Mouse (Mus musculus) midbrain, embryonic 10.5 days (tissue): ENCODE measurements around the gene Tecpr1. TPM values are rescaled to one million over a fixed set of nuclear protein-coding genes. Genes with fewer than 3 reads are reported as not detected.

Source experiments
- DNase-seq: peaks from one replicate; pipeline ENCODE4 v3.0.0-alpha.2; 2017; ENCODE audit warnings: low spot score
- H3K27ac ChIP-seq: fragments of 300-500 bp; sonication (generic); replicated peaks from 2 replicates; pipeline ENCODE4 v1.5.1; 2016; ENCODE audit warnings: mild to moderate bottlenecking
- H3K27me3 ChIP-seq: fragments of 300-500 bp; sonication (generic); 2 replicates; pipeline ENCODE4 v1.6.1; 2016; ENCODE audit warnings: low read depth, mild to moderate bottlenecking; ENCODE audit not compliant: poor library complexity, severe bottlenecking
- H3K36me3 ChIP-seq: fragments of 300-500 bp; sonication (generic); 2 replicates; pipeline ENCODE4 v1.6.1; 2016; ENCODE audit warnings: mild to moderate bottlenecking, moderate library complexity
- H3K4me1 ChIP-seq: fragments of 300-500 bp; sonication (generic); 2 replicates; pipeline ENCODE4 v1.6.1; 2016
- H3K4me3 ChIP-seq: fragments of 300-500 bp; sonication (generic); 2 replicates; pipeline ENCODE4 v1.5.1; 2016; ENCODE audit warnings: mild to moderate bottlenecking, moderate library complexity
- H3K9me3 ChIP-seq: fragments of 300-500 bp; sonication (generic); replicated peaks from 2 replicates; pipeline ENCODE4 v1.6.1; 2016; ENCODE audit warnings: mild to moderate bottlenecking
- WGBS: fragments of 180-500 bp; shearing (Covaris S2); methylation state at CpG from one replicate; pipeline ENCODE4 v1.1.7; 2016; 5-methylcytosine and 5-hydroxymethylcytosine counted together
- polyA plus RNA-seq: library from polyadenylated mRNA; unstranded; fragments of >200 nt; fragmentation: Nextera tagmentation; extraction: Ambion mirVana; gene quantifications from 2 replicates; pipeline ENCODE4 v1.2.1, GENCODE M21; 2016

Gene Tecpr1
- polyA plus RNA-seq, 1 experiment from 2014 or later, result 21.7 TPM

DNA sequence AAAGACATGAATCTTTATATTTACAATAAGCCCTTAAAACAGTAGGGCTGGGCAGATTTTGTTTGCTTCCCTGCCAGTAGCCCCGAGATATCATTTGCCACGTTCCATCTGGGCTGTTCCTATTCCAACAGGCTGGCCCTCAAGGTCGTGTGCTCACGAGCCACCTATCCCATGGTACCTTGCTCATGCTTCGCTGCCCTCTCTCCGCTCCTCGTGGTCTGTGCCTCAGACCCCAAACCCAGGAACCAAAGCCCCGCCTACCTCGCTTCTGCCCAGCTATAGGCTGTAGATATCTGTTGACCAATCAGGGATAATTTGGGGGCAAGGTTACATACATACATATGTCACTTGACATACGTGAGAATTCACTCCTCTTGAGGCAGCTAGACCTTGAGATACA, 23.9 kb upstream of the Tecpr1 start:
- Histone ChIP-seq H3K27ac (no peak overlapping the region), H3K9me3 (peaks cover 9% of the 10 kb centered on the region), H3K27me3 (no peaks in the 10 kb centered on the region), H3K4me3 (no peak overlapping the region), H3K36me3 (no peaks in the 10 kb centered on the region), H3K4me1 (no peaks in the 10 kb centered on the region)
- WGBS, result 82% methylated on average over 10 of the region's 10 CpGs
- DNase-seq, result no peak

GRCm38 (mm10) chr5:144246669-144247068, 23.3 kb upstream of the Tecpr1 start:
- Histone ChIP-seq H3K4me3 (no peak overlapping the region), H3K9me3 (peaks cover 9% of the 10 kb centered on the region), H3K4me1 (no peaks in the 10 kb centered on the region), H3K27me3 (no peaks in the 10 kb centered on the region), H3K36me3 (no peaks in the 10 kb centered on the region), H3K27ac (no peak overlapping the region)
- WGBS, result 89% methylated on average over 7 of the region's 7 CpGs
- no peak for DNase-seq

GRCm38 (mm10) chr5:144245592-144245991, 22.2 kb upstream of the Tecpr1 start:
- WGBS, result 65% methylated on average over 2 of the region's 2 CpGs
- no peak for DNase-seq
- Histone ChIP-seq H3K27ac (no peak overlapping the region), H3K4me3 (no peak overlapping the region), H3K9me3 (peaks cover 8% of the 10 kb centered on the region), H3K27me3 (no peaks in the 10 kb centered on the region), H3K4me1 (no peaks in the 10 kb centered on the region), H3K36me3 (no peaks in the 10 kb centered on the region)

GRCm38 (mm10) chr5:144243901-144244487, 20.6 kb upstream of the Tecpr1 start, which contains the start of gene Bri3:
Gene Bri3 (plus strand): TSS chr5:144244437.
- Histone ChIP-seq H3K36me3 (no peaks in the 10 kb centered on the region), H3K4me3 (no peak within 1 kb of the TSS), H3K9me3 (no peaks in the 10 kb centered on the region), H3K4me1 (no peaks in the 10 kb centered on the region), H3K27ac (no peak within 1 kb of the TSS), H3K27me3 (no peaks in the 10 kb centered on the region)
- WGBS, result 93% methylated on average over 7 of the region's 7 CpGs
- no peak for DNase-seq

DNA sequence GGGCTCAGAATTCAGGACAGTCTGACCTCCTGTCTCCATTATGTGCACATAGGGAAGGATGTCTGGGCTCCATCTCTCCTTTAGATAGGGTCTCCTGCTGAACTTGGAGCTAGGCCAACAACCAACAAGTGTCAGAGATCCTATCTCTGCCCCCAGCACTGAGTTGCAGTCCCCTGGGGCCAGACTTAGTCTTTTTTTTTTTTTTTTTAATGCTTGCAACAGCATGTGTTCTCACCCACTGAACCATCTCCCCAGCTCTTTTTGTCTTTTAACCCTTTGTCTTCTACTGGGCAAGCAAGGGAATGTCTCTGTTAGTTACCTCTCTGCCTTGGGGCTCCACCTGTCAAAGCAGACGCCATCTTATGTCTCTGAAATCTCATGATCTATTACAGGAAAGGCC, 15.6 kb upstream of the Tecpr1 start:
- Histone ChIP-seq H3K27me3 (no peaks in the 10 kb centered on the region), H3K36me3 (no peaks in the 10 kb centered on the region), H3K27ac (no peak overlapping the region), H3K4me3 (no peak overlapping the region), H3K4me1 (no peaks in the 10 kb centered on the region), H3K9me3 (no peaks in the 10 kb centered on the region)
- 75% methylated on average over 1 of the region's 1 CpGs for WGBS
- DNase-seq, result no peak

GRCm38 (mm10) chr5:144234714-144235113, 11.3 kb upstream of the Tecpr1 start:
- no peak overlapping the region for H3K4me3 ChIP-seq
- 90% methylated on average over 7 of the region's 7 CpGs for WGBS
- no peaks in the 10 kb centered on the region for H3K36me3 ChIP-seq
- no peak for DNase-seq
- H3K27ac ChIP-seq, result no peak overlapping the region
- H3K4me1 ChIP-seq, result no peaks in the 10 kb centered on the region
- H3K9me3 ChIP-seq, result no peaks in the 10 kb centered on the region
- H3K27me3 ChIP-seq, result no peaks in the 10 kb centered on the region

DNA sequence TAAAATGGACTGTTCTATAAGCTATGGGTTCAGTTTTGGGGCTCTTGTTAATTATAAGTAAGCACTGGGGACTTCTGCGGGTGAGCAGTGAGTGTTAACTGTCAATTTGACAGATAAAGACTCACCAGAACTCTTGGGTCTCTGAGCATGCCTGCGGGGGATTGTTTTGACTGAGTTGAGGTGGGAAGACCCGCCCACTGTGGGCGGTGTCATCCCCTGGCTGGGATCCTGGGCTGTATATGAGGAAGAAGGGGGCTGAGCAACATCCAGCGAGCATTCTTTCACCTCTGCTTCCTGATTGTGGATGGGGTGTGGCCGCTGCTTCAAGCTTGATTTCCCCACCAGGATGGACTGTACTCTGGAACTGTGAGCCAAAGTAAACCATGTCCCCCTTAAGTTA, 10.8 kb upstream of the Tecpr1 start:
- Histone ChIP-seq H3K4me1 (no peaks in the 10 kb centered on the region), H3K36me3 (no peaks in the 10 kb centered on the region), H3K9me3 (no peaks in the 10 kb centered on the region), H3K27me3 (no peaks in the 10 kb centered on the region), H3K27ac (no peak overlapping the region), H3K4me3 (no peak overlapping the region)
- 81% methylated on average over 6 of the region's 6 CpGs for WGBS
- no peak for DNase-seq

- H3K27ac ChIP-seq, result no peak overlapping the region
- no peaks in the 10 kb centered on the region for H3K4me1 ChIP-seq
- no peaks in the 10 kb centered on the region for H3K9me3 ChIP-seq
- H3K36me3 ChIP-seq, result no peaks in the 10 kb centered on the region
- no peak for DNase-seq
- WGBS, result 89% methylated on average over 5 of the region's 5 CpGs
- no peaks in the 10 kb centered on the region for H3K27me3 ChIP-seq
- H3K4me3 ChIP-seq, result no peak overlapping the region
Measured at GRCm38 (mm10) chr5:144232531-144232930, 9.1 kb upstream of the Tecpr1 start.

- 81% methylated on average over 1 of the region's 1 CpGs for WGBS
Measured at GRCm38 (mm10) chr5:144231410-144231809, 8.0 kb upstream of the Tecpr1 start.

GRCm38 (mm10) chr5:144230216-144230615, 6.8 kb upstream of the Tecpr1 start:
- no peaks in the 10 kb centered on the region for H3K4me1 ChIP-seq
- no peaks in the 10 kb centered on the region for H3K36me3 ChIP-seq
- no peak for DNase-seq
- no peaks in the 10 kb centered on the region for H3K27me3 ChIP-seq
- 91% methylated on average over 7 of the region's 7 CpGs for WGBS
- no peak overlapping the region for H3K27ac ChIP-seq
- no peak overlapping the region for H3K4me3 ChIP-seq
- H3K9me3 ChIP-seq, result no peaks in the 10 kb centered on the region

More at GRCm38 (mm10) chr5:144231410-144231809, 8.0 kb upstream of the Tecpr1 start:
- DNase-seq, result no peak
- Histone ChIP-seq H3K36me3 (no peaks in the 10 kb centered on the region), H3K4me3 (no peak overlapping the region), H3K4me1 (no peaks in the 10 kb centered on the region), H3K9me3 (no peaks in the 10 kb centered on the region), H3K27ac (no peak overlapping the region), H3K27me3 (no peaks in the 10 kb centered on the region)

GRCm38 (mm10) chr5:144226220-144226619, 2.8 kb upstream of the Tecpr1 start:
- H3K27ac ChIP-seq, result no peak overlapping the region
- no peak for DNase-seq
- peaks cover 26% of the 10 kb centered on the region for H3K4me1 ChIP-seq
- WGBS, result 29% methylated on average over 11 of the region's 11 CpGs
- H3K9me3 ChIP-seq, result no peaks in the 10 kb centered on the region
- no peaks in the 10 kb centered on the region for H3K27me3 ChIP-seq
- H3K4me3 ChIP-seq, result no peak overlapping the region
- no peaks in the 10 kb centered on the region for H3K36me3 ChIP-seq

- 25% methylated on average over 18 of the region's 18 CpGs for WGBS
- peaks cover 31% of the 10 kb centered on the region for H3K4me1 ChIP-seq
- H3K9me3 ChIP-seq, result no peaks in the 10 kb centered on the region
- H3K36me3 ChIP-seq, result no peaks in the 10 kb centered on the region
- peak overlapping the region; percentile 80 for H3K4me3 ChIP-seq
- no peak for DNase-seq
- peak overlapping the region; percentile 75 for H3K27ac ChIP-seq
- H3K27me3 ChIP-seq, result no peaks in the 10 kb centered on the region
Measured at GRCm38 (mm10) chr5:144223899-144224816, 743 bp upstream of the Tecpr1 start.
